Mouse (Mus musculus) thymus, adult 2 months (tissue): ENCODE results near the gene 1700047I17Rik2.
"Not testable (repeated sequence)": the region's sequence is repeated elsewhere in the genome, so short reads cannot be mapped to it uniquely, and the experiment has no call there.

Source experiments
- CTCF ChIP-seq: fragments of 200-500 bp; IDR thresholded peaks from 2 replicates; pipeline ENCODE4 v1.5.1; 2012; ENCODE audit warnings: mild to moderate bottlenecking, control low read depth, low read length, moderate library complexity, borderline replicate concordance; ENCODE audit not compliant: control insufficient read depth, poor library complexity, insufficient read depth; ENCODE audit errors: extremely low read depth
- POLR2A ChIP-seq: fragments of 200-500 bp; IDR thresholded peaks from 2 replicates; pipeline ENCODE4 v1.6.1; 2012; ENCODE audit warnings: mild to moderate bottlenecking, low read length, control low read depth, moderate library complexity; ENCODE audit not compliant: control insufficient read depth, poor library complexity, insufficient read depth; ENCODE audit errors: extremely low read depth

- TF ChIP-seq CTCF, POLR2A: not testable (repeated sequence)
Observed at GRCm38 (mm10) chr12:55263385-55263784, 64.0 kb downstream of the 1700047I17Rik2 start.
